Mouse (Mus musculus): Measurements from ENCODE around the gene Fgfr2.
A peak's percentile ranks its signal among the peaks of the same experiment; 100 is the strongest.

GRCm38 (mm10) chr7:130631553-130632378 is 2491.4 kb downstream of the Fgfr2 start:
- no peak for TF ChIP-seq POLR2A (IDR thresholded peaks at IDR 0.05; ENCODE audit: borderline replicate concordance, extremely low read depth, low read depth, low read length)
- TF ChIP-seq CTCF (IDR thresholded peaks at IDR 0.05; ENCODE audit: insufficient read depth, low read length), result peak; percentile 18; the same call in 1 of the 2 replicates
